Mouse (Mus musculus): ENCODE measurements at regions not wholly inside any gene's neighbourhood (a gene's known extent, or its start where the extent isn't known, plus 50 kb on each side); places are given as distances from the start of the nearest gene placed in this dataset.

DNA sequence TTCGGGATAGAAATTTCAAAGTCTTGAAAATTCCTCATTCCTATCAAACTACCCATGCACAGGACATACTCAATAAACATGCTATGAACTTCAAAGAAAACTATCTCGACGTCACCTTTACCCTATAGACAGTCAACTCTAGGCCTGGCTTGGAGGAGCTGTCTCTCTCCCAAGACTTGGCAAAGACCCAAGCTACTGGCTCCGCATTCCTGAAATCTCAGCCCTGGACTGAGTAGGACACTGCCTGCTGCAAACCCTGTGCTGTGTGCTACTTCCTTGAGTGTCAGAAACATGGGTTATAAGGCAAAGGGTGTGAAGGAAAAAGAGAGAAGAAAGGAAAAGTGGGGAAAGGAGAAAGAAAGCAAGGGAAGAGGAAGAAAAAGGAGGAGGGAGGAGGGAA, 296.6 kb upstream of the Zfp462 start:
- Histone ChIP-seq H3K27ac (ENCODE audit: low read depth, low read length) (no peak overlapping the region), H3K9ac (ENCODE audit: low read length) (no peak overlapping the region), H3K36me3 (ENCODE audit: control insufficient read depth, insufficient read depth, low read length) (no peaks in the 10 kb centered on the region), H3K4me3 (ENCODE audit: low read depth, low read length) (no peak overlapping the region), H3K27me3 (replicated peaks; ENCODE audit: control insufficient read depth, insufficient read depth, low read length) (no peaks in the 10 kb centered on the region), H3K4me2 (ENCODE audit: low read length) (no peak overlapping the region), H3K9me3 (replicated peaks; ENCODE audit: control insufficient read depth, low read length) (no peaks in the 10 kb centered on the region), H3K4me1 (ENCODE audit: control insufficient read depth, insufficient read depth, low read length) (peaks cover 6% of the 10 kb centered on the region)
- WGBS, result 83% methylated on average over 4 of the region's 4 CpGs
- DNase-seq (ENCODE audit: low spot score) (no peak), ATAC-seq (no peak)

DNA sequence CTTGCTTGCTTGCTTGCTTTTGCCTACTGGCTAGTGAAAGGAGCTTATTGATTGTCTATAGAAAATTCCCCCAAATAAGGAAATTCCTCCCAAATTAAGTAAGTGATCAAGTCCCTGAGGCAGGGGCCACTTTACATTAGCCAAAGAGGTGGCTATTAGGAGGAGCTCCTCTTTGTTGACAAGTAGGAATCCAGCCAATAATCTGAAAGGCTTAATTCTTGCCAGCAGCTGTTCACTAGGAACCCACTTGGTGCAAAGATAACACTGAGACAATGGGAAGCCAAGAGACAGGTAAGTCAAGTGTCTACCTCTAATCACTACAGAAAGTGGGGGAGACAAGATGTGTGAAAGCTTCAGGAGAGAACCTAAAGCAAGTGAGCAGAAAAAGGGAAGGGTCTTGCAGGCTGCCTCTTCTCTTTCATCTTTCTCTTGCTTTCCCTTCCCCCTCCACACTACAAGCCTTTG, 293.2 kb upstream of the Zfp462 start:
- ATAC-seq (peak; percentile 11; the same call in 1 of the 2 replicates), DNase-seq (ENCODE audit: low spot score) (peak; percentile 53)

DNA sequence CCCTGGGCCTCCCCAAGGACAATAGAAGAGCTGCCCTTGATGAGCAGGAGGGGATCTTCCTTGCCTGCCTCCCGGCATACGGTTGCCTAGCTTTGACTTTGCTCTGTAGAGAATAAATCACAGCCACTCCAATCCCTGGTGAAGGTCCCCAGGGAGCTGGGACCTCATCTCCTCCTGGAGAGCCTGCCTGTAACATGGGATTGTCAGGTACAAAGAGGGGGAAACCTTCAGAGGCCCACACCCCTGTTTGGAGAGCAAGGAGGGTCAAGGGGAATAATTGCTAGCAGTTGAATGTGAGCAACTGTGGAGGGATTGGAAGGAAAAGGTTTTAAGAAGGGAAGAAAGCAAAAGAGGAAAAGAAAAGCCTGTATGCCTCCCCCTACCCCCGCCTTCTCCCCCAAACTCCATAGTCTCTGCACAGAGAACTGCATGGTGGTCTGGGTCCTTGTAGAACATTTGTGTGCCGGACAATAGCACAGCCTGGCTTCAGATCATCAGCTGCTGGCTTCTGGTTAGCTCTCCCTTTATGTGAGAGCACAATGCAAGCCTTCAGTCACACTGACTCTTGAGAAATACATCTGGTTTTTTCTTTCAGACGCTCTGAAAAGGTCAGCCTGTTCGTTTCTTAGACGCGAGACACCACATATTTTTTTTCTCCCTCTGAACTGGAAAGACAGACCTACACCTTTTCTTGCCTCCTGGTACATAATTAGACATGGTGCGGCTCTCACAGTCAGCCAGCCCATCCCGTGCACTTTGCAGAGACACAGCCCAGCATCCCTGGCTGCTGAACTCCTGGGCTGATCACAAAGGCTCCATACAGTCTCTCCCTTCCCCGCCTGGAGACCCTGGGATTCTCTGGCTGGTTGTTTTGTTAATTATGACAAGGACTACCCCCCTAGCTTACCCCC, 292.5 kb upstream of the Zfp462 start:
- Histone ChIP-seq H3K4me1 (ENCODE audit: control insufficient read depth, insufficient read depth, low read length) (peaks cover 12% of the 10 kb centered on the region), H3K4me2 (ENCODE audit: low read length) (peak overlapping the region; percentile 14; the same call in 1 of the 2 replicates), H3K9ac (ENCODE audit: low read length) (peak overlapping the region; percentile 29; the same call in 1 of the 2 replicates), H3K36me3 (ENCODE audit: control insufficient read depth, insufficient read depth, low read length) (no peaks in the 10 kb centered on the region), H3K9me3 (replicated peaks; ENCODE audit: control insufficient read depth, low read length) (no peaks in the 10 kb centered on the region), H3K27ac (ENCODE audit: low read depth, low read length) (peak overlapping the region; percentile 87), H3K27me3 (replicated peaks; ENCODE audit: control insufficient read depth, insufficient read depth, low read length) (no peaks in the 10 kb centered on the region), H3K4me3 (ENCODE audit: low read depth, low read length) (no peak overlapping the region)
- peak; percentile 81 for DNase-seq (ENCODE audit: low spot score)
- ATAC-seq, result peak; percentile 88
- 2% methylated on average over 11 of the region's 11 CpGs for WGBS

More for the DNA sequence above, 293.2 kb upstream of the Zfp462 start:
- Histone ChIP-seq H3K9ac (ENCODE audit: low read length) (no peak overlapping the region), H3K36me3 (ENCODE audit: control insufficient read depth, insufficient read depth, low read length) (no peaks in the 10 kb centered on the region), H3K27ac (ENCODE audit: low read depth, low read length) (peak overlapping the region; percentile 87), H3K27me3 (replicated peaks; ENCODE audit: control insufficient read depth, insufficient read depth, low read length) (no peaks in the 10 kb centered on the region), H3K9me3 (replicated peaks; ENCODE audit: control insufficient read depth, low read length) (no peaks in the 10 kb centered on the region), H3K4me2 (ENCODE audit: low read length) (no peak overlapping the region), H3K4me1 (ENCODE audit: control insufficient read depth, insufficient read depth, low read length) (peaks cover 12% of the 10 kb centered on the region), H3K4me3 (ENCODE audit: low read depth, low read length) (no peak overlapping the region)

DNA sequence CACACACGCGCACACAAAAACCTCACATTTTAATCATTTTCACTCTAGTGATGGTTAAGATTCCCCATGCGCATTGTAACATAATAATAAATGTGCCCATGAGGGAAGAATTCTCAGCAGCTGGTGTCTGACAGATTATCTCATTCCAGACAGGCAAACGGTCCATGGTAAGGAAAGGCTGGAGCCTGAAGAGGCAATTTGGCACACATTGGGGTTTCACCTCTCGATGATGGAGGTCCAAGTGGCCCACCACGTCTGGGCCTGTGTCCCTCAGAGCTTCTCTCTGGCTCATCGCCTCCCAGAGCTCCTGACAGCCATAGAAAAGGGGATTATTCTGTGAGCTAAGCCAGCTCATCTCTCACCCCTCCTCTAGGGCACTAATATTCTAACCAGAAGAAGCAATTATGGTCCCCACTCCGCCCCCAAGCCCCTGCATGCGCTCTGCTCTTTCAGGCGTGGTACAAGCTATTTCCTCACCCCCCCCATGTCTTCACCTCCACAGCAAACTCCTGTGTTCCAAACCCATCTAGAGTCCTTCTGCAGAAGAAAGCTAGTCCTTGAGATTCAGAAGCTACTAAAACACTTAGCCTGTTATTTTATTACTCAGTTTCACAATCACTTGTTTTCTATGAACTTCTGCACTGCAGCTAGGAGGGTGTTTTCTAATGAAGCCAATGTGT, 291.6 kb upstream of the Zfp462 start:
- ATAC-seq, result peak; percentile 68
- H3K27ac ChIP-seq (ENCODE audit: low read depth, low read length), result peak overlapping the region; percentile 87
- H3K27me3 ChIP-seq (replicated peaks; ENCODE audit: control insufficient read depth, insufficient read depth, low read length), result no peaks in the 10 kb centered on the region
- no peaks in the 10 kb centered on the region for H3K36me3 ChIP-seq (ENCODE audit: control insufficient read depth, insufficient read depth, low read length)
- 33% methylated on average over 10 of the region's 10 CpGs for WGBS
- H3K4me3 ChIP-seq (ENCODE audit: low read depth, low read length), result no peak overlapping the region
- H3K9ac ChIP-seq (ENCODE audit: low read length), result peak overlapping the region; percentile 29; the same call in 1 of the 2 replicates
- H3K4me1 ChIP-seq (ENCODE audit: control insufficient read depth, insufficient read depth, low read length), result peaks cover 12% of the 10 kb centered on the region
- peak; percentile 71 for DNase-seq (ENCODE audit: low spot score)
- no peaks in the 10 kb centered on the region for H3K9me3 ChIP-seq (replicated peaks; ENCODE audit: control insufficient read depth, low read length)
- H3K4me2 ChIP-seq (ENCODE audit: low read length), result no peak overlapping the region; the same call in 1 of the 2 replicates

Data from forebrain, embryonic 14.5 days (tissue).